Mouse (Mus musculus): Measurements from ENCODE around the gene A930009A15Rik. TPM values are rescaled to one million over a fixed set of nuclear protein-coding genes. Genes with fewer than 3 reads are reported as not detected.

Gene A930009A15Rik
- polyA plus RNA-seq (2016; fragmentation: Nextera tagmentation; extraction: Ambion mirVana), result 0.70 and 0.72 TPM in 2 replicates

DNA sequence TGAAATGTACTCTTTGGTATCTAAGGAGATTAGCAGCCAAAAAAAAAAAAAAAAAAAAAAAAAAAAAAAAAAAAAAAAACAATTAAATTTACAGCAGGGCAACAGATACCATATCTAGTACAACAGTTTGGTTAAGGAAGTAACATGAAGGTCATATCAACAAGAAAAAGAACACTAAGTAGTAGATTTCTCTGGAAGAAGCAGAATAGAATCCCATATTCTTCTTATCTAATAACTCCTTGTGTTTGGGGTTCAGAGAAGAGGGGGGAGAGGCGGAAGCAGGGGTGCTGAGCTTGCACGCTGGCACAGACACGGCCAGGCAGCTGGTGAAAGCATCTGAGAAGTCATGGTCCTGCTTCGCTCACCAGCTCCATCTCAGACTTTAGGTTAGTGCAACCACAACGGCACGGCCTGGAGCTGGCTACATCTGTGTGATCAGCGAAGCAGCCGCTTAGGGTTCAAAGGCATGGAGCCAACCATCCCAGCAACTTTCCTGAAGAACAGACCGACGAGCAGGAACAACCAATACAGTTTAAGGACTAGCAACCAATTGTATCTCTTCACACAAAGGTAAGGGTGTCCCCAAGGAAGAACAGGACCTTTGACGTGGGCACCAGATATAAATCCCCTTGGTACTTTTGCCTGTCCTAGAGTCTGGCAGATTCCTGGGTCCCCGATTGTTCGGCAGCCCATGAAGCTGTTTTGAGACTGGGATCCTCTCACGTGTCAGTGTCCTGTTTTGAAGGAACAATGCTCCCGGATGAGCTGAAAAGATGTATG, at the start of gene A930009A15Rik:
Gene A930009A15Rik (plus strand): TSS at position 275 of the 780 bp plus-strand sequence.
- Histone ChIP-seq H3K9ac (no peak within 1 kb of the TSS), H3K27ac (peak within 1 kb of the TSS; percentile 67), H3K36me3 (no peaks in the 10 kb centered on the region), H3K4me1 (peaks cover 11% of the 10 kb centered on the region), H3K4me2 (replicated peaks) (0 out of 2 replicates have a peak within 1 kb of the TSS, but pooled peaks have one; percentile 8), H3K9me3 (replicated peaks) (no peaks in the 10 kb centered on the region), H3K4me3 (no peak within 1 kb of the TSS), H3K27me3 (no peaks in the 10 kb centered on the region)
- peak; percentile 42; the same call in 1 of the 2 replicates for ATAC-seq (ENCODE audit: low FRiP score)
- 60% methylated on average over 15 of the region's 15 CpGs for WGBS

DNA sequence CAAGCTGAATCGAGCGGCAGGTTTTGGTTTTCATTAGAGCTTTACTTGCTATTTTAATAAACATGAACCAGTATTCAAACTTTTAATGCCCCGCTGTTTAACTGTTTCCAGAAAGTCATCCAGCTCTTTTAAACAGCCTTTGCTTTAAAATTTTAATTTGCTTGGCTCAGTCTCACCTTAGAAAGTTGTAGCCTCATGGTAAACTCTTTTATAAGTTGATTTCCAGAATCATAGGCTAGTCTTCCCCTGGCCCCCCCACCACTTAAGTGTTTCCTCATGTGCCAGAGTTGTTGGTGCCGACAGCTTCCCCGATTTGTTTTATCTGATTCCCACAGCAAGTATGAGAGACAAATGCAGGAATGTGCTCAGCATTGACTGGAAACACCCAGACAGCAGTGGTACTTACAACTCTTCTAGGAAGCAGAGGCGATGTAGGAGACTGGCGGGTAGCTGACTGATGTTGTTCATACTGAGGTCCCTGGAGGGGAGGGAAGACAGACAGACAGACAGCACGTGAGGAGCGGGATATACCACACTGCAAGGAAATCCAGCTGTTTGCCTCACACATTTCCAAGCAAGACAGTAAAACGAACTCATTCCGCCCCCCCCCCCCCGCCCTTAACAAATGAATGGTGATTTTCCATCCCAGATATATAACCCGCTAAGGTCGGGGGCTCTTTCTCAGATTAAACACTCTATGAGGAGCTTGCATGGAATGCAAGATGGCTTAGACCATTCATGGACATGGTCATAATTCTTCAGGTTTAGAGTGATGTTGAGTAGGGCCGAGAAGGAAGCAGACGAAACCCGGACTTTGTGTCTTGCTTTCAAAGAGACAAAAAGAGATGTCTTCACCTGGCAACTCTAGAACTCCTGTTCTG, 49.3 kb upstream of the A930009A15Rik start:
- 34% methylated on average over 17 of the region's 17 CpGs for WGBS
- no peak for ATAC-seq (ENCODE audit: low FRiP score)
- Histone ChIP-seq H3K4me3 (no peak overlapping the region), H3K27ac (no peak overlapping the region), H3K27me3 (no peaks in the 10 kb centered on the region), H3K4me2 (replicated peaks) (peak overlapping the region; percentile 13; the same call in 1 of the 2 replicates), H3K9me3 (replicated peaks) (no peaks in the 10 kb centered on the region), H3K36me3 (no peaks in the 10 kb centered on the region), H3K4me1 (peaks cover 9% of the 10 kb centered on the region; the same call in 1 of the 2 replicates), H3K9ac (no peak overlapping the region)

DNA sequence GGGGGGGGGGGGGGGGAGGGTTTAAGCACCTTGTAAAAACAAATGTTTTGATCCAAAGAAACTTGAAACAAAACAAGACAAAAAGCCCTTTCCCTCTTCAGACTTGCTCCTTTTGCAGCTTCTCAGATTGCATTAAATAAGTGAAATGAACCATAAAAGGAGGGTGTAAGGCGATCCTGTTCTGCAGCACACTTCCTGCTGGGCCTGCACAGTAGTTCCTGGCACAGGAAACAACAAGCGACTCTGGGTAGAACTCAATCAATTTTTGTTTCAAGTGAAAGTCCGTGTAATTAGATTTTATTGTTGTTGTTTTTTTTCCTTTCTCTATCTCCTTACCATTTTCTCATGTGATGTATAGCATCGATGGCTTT, 48.7 kb upstream of the A930009A15Rik start:
- no peak for ATAC-seq (ENCODE audit: low FRiP score)
- Histone ChIP-seq H3K27me3 (no peaks in the 10 kb centered on the region), H3K4me3 (no peak overlapping the region), H3K9me3 (replicated peaks) (no peaks in the 10 kb centered on the region), H3K27ac (no peak overlapping the region), H3K36me3 (no peaks in the 10 kb centered on the region), H3K4me2 (replicated peaks) (peak overlapping the region; percentile 13; the same call in 1 of the 2 replicates), H3K4me1 (peaks cover 9% of the 10 kb centered on the region; the same call in 1 of the 2 replicates), H3K9ac (no peak overlapping the region)
- WGBS, result 5% methylated on average over 4 of the region's 4 CpGs

DNA sequence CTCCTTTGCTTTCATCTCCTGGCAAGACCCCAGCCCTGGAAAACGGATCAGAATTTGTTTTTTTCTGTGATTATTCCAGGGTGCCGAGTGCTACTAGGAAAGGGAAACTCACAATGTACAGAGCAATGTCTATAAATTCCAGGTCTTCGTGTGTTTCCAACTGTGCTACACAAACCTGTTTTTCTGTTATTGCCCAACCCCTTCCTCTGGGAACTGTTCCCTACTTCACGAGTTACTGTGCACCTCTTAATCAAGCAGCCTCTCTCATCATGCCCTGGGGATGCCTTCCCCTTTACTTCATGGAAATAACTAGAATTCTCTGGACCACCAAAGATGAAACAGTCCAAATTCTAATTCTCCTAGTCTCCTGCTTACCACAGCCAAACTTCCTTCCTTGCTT, 40.9 kb upstream of the A930009A15Rik start:
- Histone ChIP-seq H3K27me3 (no peaks in the 10 kb centered on the region), H3K4me3 (no peak overlapping the region), H3K4me2 (replicated peaks) (no peak overlapping the region), H3K4me1 (no peaks in the 10 kb centered on the region), H3K36me3 (no peaks in the 10 kb centered on the region), H3K9ac (no peak overlapping the region), H3K27ac (no peak overlapping the region), H3K9me3 (replicated peaks) (0 out of 2 replicates have a peak, but pooled peaks cover 2% of the 10 kb centered on the region)
- no peak for ATAC-seq (ENCODE audit: low FRiP score)
- WGBS, result 62% methylated on average over 4 of the region's 4 CpGs

DNA sequence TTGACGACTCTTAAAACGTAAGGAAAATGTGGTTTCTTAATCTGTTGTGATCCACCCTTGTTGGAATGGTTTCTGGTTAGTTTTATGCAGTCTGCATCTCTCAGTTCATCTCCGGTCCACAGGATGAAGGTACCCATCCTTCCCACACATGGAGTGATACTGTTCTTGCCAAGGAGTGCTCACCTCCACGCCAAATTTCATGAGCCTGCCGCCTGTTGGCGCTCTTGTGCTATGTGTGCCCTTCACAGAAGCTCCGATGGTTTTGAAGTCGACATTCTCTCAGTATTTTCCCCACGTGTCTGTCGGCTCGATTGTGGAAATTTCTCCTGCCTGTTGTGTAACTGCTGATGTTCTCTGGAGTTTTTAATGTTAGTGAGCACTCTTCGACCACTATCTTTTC, 40.0 kb upstream of the A930009A15Rik start:
- no peak for ATAC-seq (ENCODE audit: low FRiP score)
- H3K4me1 ChIP-seq, result no peaks in the 10 kb centered on the region
- H3K27me3 ChIP-seq, result no peaks in the 10 kb centered on the region
- no peaks in the 10 kb centered on the region for H3K36me3 ChIP-seq
- no peak overlapping the region for H3K4me2 ChIP-seq (replicated peaks)
- 85% methylated on average over 12 of the region's 12 CpGs for WGBS
- no peak overlapping the region for H3K27ac ChIP-seq
- 0 out of 2 replicates have a peak, but pooled peaks cover 2% of the 10 kb centered on the region for H3K9me3 ChIP-seq (replicated peaks)
- H3K4me3 ChIP-seq, result no peak overlapping the region
- H3K9ac ChIP-seq, result no peak overlapping the region

DNA sequence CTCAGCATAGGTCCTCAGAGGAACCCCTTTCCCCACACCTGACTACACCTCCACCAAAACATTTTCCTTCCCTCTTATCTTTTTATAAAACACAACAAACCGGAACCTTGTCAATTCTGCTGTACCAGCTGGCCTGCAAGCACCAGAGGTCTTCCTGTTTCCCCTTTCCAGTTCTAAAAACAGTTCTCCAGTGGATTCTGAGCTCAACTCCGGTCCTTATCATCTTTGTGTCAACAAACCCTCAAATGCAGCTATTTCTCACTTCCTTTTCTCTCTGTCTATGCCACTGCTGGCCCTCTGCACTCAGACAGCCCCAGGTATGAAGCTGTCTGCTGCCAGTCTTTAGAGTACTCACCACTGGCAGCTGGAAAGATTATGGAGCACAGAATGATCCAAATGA, 39.0 kb upstream of the A930009A15Rik start:
- no peak overlapping the region for H3K27ac ChIP-seq
- H3K4me2 ChIP-seq (replicated peaks), result no peak overlapping the region
- no peaks in the 10 kb centered on the region for H3K27me3 ChIP-seq
- WGBS, result 81% methylated on average over 2 of the region's 2 CpGs
- no peaks in the 10 kb centered on the region for H3K4me1 ChIP-seq
- no peak overlapping the region for H3K9ac ChIP-seq
- 0 out of 2 replicates have a peak, but pooled peaks cover 2% of the 10 kb centered on the region for H3K9me3 ChIP-seq (replicated peaks)
- H3K4me3 ChIP-seq, result no peak overlapping the region
- ATAC-seq (ENCODE audit: low FRiP score), result no peak
- H3K36me3 ChIP-seq, result no peaks in the 10 kb centered on the region

DNA sequence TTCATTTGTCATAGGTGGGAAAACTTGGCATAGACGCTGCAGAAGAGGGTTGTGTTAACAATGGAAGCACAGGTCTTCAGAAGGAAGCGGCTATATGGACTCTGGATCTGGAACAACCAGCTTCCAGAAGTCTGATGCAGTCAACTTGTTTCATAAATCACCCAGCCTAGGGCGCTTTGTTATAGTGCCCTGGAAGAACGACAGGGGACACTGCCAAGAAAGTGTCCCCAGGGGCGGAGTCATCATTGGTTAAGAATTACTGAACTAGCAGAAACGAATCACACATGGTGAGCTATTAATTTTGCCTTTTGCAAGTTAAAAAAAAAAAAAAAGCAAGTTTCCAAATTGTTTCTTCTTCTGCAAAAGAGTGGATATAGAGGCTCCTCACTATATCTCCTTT, 26.9 kb upstream of the A930009A15Rik start:
- Histone ChIP-seq H3K27me3 (no peaks in the 10 kb centered on the region), H3K4me2 (replicated peaks) (no peak overlapping the region), H3K9me3 (replicated peaks) (no peaks in the 10 kb centered on the region), H3K4me3 (no peak overlapping the region), H3K9ac (no peak overlapping the region), H3K4me1 (no peaks in the 10 kb centered on the region), H3K36me3 (no peaks in the 10 kb centered on the region), H3K27ac (no peak overlapping the region)
- 84% methylated on average over 6 of the region's 6 CpGs for WGBS
- no peak for ATAC-seq (ENCODE audit: low FRiP score)

DNA sequence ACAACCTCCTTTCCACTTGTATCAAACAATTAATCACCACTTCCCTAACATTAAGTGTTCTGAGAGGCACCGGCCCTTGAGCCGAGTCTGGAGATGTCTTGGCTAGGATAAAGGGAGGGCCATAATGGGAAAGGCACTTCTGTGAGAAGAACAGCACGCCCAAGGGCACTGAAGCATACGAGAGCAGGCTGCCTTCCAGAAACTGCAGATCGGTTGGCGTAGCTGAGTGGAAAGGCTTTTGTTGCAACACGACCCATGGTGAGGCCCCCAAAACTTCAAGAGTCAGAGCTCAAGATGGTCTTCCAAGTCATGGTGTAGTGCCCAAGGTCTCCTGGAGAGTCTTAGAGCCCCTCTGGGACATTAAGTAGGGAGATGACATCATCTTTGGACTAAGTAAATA, 19.5 kb upstream of the A930009A15Rik start:
- no peak for ATAC-seq (ENCODE audit: low FRiP score)
- Histone ChIP-seq H3K9ac (no peak overlapping the region), H3K27me3 (no peaks in the 10 kb centered on the region), H3K9me3 (replicated peaks) (no peaks in the 10 kb centered on the region), H3K4me3 (no peak overlapping the region), H3K36me3 (no peaks in the 10 kb centered on the region), H3K4me1 (no peaks in the 10 kb centered on the region), H3K27ac (no peak overlapping the region), H3K4me2 (replicated peaks) (no peak overlapping the region)
- WGBS, result 73% methylated on average over 7 of the region's 7 CpGs

DNA sequence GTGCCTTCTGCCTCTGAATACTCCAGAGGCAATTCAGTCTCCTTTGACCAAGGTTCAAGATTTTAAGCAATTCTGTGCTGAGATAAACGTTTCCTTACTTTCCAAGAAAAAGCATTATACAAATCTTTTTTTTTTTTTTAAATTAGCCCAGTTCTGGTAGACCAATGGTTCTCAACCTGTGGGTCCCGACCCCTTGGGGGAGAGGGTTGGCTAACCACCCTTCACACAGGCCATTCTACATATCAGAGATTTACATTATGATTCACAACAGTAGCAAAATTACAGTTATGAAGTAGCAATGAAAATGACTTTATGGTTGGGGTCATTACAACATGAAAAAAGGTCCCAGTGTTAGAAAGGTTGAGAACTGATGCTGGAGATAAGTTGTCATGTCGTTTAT, 18.7 kb upstream of the A930009A15Rik start:
- H3K4me3 ChIP-seq, result no peak overlapping the region
- H3K9me3 ChIP-seq (replicated peaks), result no peaks in the 10 kb centered on the region
- no peak overlapping the region for H3K27ac ChIP-seq
- no peaks in the 10 kb centered on the region for H3K36me3 ChIP-seq
- H3K27me3 ChIP-seq, result no peaks in the 10 kb centered on the region
- 77% methylated on average over 3 of the region's 3 CpGs for WGBS
- ATAC-seq (ENCODE audit: low FRiP score), result no peak
- no peak overlapping the region for H3K9ac ChIP-seq
- no peak overlapping the region for H3K4me2 ChIP-seq (replicated peaks)
- H3K4me1 ChIP-seq, result no peaks in the 10 kb centered on the region

DNA sequence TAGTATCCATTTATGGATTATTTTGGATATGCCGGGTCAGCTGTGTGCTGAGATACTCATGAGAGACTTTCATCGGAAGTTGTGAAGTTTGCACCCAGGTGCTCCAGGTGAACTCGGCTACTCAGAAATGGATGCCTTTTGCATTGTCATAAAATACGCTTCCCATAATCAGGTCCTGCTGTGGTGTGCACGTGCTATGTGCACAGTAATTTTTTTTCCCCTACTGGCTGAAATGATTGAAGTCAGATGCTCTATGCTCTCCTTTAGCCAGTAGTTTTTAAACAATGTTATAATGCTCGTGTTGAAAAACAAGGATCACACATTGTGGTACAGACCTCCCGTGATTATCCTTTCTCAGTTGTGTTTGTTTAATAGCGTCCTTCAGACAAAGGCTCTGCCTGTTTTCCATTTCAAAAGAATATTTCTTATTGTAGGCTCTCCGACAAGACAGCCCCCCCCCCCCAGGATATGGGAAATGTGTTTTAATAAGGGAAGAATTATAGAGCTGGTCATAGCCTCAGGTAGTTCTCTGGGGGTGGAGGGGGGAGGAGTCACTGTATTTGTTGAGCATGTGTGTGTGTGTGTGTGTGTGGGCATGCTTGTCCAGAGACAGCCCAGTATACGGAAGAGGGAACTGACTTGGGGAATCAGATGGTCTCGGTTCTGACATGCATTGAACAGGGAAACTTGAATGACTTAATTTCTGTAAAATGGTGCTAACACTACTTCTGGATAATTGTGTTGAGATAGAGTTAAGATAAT, 16.3 kb upstream of the A930009A15Rik start:
- WGBS, result 54% methylated on average over 11 of the region's 11 CpGs
- no peak for ATAC-seq (ENCODE audit: low FRiP score)

DNA sequence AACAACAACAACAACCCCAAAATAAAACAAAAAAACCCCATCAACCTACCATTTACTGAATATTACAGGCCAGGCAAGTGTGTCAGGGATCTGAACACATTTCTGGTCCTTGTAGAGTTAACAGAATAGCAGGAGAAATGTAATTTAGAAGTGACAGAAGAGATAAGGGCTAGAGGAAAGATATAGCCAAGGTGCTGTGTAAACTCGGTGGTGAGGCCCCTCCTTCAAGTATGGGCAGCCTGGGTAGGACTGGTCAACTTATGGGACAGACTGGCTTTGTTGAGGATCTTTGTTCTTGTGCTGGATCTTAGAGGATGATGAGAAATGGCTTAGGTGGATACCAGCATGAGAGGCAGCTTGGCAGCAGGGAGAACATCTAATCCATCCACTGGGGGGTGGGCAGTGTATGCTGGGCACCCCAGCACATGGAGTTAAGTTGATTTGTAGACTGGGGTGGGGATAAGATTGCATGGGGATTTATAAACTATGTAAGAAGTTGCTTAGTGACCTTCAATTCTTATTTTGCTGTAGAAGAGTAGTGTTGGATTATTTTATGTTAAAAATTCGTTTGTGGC, 14.5 kb upstream of the A930009A15Rik start:
- WGBS, result 70% methylated on average over 2 of the region's 2 CpGs
- peaks cover 9% of the 10 kb centered on the region for H3K4me1 ChIP-seq
- no peak for ATAC-seq (ENCODE audit: low FRiP score)

More for the DNA sequence above, 16.3 kb upstream of the A930009A15Rik start:
- Histone ChIP-seq H3K4me3 (no peak overlapping the region), H3K27me3 (no peaks in the 10 kb centered on the region), H3K36me3 (no peaks in the 10 kb centered on the region), H3K27ac (no peak overlapping the region), H3K9ac (no peak overlapping the region), H3K4me1 (peaks cover 9% of the 10 kb centered on the region), H3K4me2 (replicated peaks) (no peak overlapping the region), H3K9me3 (replicated peaks) (no peaks in the 10 kb centered on the region)

More for the DNA sequence above, 14.5 kb upstream of the A930009A15Rik start:
- no peaks in the 10 kb centered on the region for H3K9me3 ChIP-seq (replicated peaks)
- no peaks in the 10 kb centered on the region for H3K27me3 ChIP-seq
- no peak overlapping the region for H3K27ac ChIP-seq
- no peaks in the 10 kb centered on the region for H3K36me3 ChIP-seq
- H3K4me2 ChIP-seq (replicated peaks), result no peak overlapping the region
- no peak overlapping the region for H3K9ac ChIP-seq
- H3K4me3 ChIP-seq, result no peak overlapping the region
